Mouse (Mus musculus) CH12.LX (cell line): Measurements from ENCODE around the gene Tescl.

Experiments used
- CHD1 ChIP-seq: IDR thresholded peaks from 2 replicates; pipeline ENCODE4 v1.6.1; 2012; ENCODE audit warnings: low read depth, low read length, improper control_type of control experiment, inconsistent platforms
- CTCF ChIP-seq, 2 experiments: IDR thresholded peaks in 1 of 2; conservative IDR thresholded peaks in 1 of 2; 2 replicates each; pipeline ENCODE4 v1.5.1; 2011 to 2012; ENCODE audit warnings: low read depth in 2 of 2, low read length in 2 of 2, improper control_type of control experiment in 1 of 2, inconsistent platforms in 1 of 2, mild to moderate bottlenecking in 1 of 2, moderate library complexity in 1 of 2
- E2F4 ChIP-seq: IDR thresholded peaks from 2 replicates; pipeline ENCODE4 v1.6.1; 2011; ENCODE audit warnings: low read depth, low read length, improper control_type of control experiment; ENCODE audit not compliant: insufficient replicate concordance
- EP300 ChIP-seq: IDR thresholded peaks from 2 replicates; pipeline ENCODE4 v1.6.1; 2011; ENCODE audit warnings: low read length, improper control_type of control experiment
- IRF4 ChIP-seq: IDR thresholded peaks from 2 replicates; pipeline ENCODE4 v1.6.1; 2014; ENCODE audit warnings: low read depth, mild to moderate bottlenecking, inconsistent platforms, low read length, improper control_type of control experiment
- JUND ChIP-seq: conservative IDR thresholded peaks from 2 replicates; pipeline ENCODE4 v1.6.1; 2011; ENCODE audit warnings: low read depth, low read length, improper control_type of control experiment
- MAFK ChIP-seq: IDR thresholded peaks from 2 replicates; pipeline ENCODE4 v1.6.1; 2011; ENCODE audit warnings: low read length, improper control_type of control experiment; ENCODE audit not compliant: insufficient replicate concordance
- MAX ChIP-seq: IDR thresholded peaks from 2 replicates; pipeline ENCODE4 v1.6.1; 2011; ENCODE audit warnings: low read length, improper control_type of control experiment
- MEF2A ChIP-seq: IDR thresholded peaks from 2 replicates; pipeline ENCODE4 v1.6.1; 2014; ENCODE audit warnings: low read depth, mild to moderate bottlenecking, inconsistent platforms, low read length, improper control_type of control experiment, borderline replicate concordance
- MYC ChIP-seq: IDR thresholded peaks from 2 replicates; pipeline ENCODE4 v1.6.1; 2011; ENCODE audit warnings: low read depth, mild to moderate bottlenecking, improper control_type of control experiment, low read length
- POLR2A ChIP-seq: IDR thresholded peaks from 2 replicates; pipeline ENCODE4 v1.6.1; 2011; ENCODE audit warnings: low read depth, mild to moderate bottlenecking, improper control_type of control experiment, low read length
- TBP ChIP-seq: conservative IDR thresholded peaks from 2 replicates; pipeline ENCODE4 v1.6.1; 2011; ENCODE audit warnings: low read depth, low read length, improper control_type of control experiment
- USF2 ChIP-seq: conservative IDR thresholded peaks from 2 replicates; pipeline ENCODE4 v1.6.1; 2011; ENCODE audit warnings: low read depth, low read length, improper control_type of control experiment

DNA sequence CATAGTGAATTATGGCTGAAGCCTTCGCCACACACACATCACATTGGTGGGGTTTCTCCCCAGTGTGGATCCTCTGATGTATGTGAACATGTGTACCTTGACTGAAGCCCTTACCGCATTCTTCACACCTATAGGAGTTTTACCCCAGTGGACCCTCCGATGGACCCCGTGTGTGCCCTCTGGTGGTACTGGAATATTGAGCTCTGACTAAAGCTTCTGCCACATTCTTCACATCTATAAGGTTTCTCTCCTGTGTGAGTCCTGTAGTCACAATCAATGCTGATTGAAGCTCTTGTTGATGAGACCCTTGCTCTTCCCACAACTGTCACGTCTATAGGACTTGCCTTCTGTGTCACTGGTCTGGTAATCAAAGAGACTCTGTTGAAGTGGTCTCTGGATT lies 46.1 kb downstream of the Tescl start:
- TF ChIP-seq EP300, result no peak
- TF ChIP-seq TBP, result no peak
- TF ChIP-seq MEF2A, result no peak
- TF ChIP-seq MAFK, result no peak
- no peak for TF ChIP-seq MYC
- no peak for TF ChIP-seq POLR2A
- TF ChIP-seq JUND, result no peak
- no peak for TF ChIP-seq CHD1
- peak in 1 of 2 experiments; percentile 5; a peak in 1 of 4 replicates for TF ChIP-seq CTCF (conservative IDR thresholded peaks at IDR 0.05 in 1 of 2, IDR thresholded peaks at IDR 0.05 in 1 of 2; ENCODE audit: low read depth in 2 of 2, low read length in 2 of 2)
- no peak for TF ChIP-seq E2F4
- no peak for TF ChIP-seq MAX
- no peak for TF ChIP-seq IRF4
- no peak for TF ChIP-seq USF2
